Mouse (Mus musculus): Measurements from ENCODE around the gene Cadm1. TPM values are rescaled to one million over a fixed set of nuclear protein-coding genes. Genes with fewer than 3 reads are reported as not detected.

The Cadm1 gene
- polyA plus RNA-seq, 1 experiment: 70.3 TPM

DNA sequence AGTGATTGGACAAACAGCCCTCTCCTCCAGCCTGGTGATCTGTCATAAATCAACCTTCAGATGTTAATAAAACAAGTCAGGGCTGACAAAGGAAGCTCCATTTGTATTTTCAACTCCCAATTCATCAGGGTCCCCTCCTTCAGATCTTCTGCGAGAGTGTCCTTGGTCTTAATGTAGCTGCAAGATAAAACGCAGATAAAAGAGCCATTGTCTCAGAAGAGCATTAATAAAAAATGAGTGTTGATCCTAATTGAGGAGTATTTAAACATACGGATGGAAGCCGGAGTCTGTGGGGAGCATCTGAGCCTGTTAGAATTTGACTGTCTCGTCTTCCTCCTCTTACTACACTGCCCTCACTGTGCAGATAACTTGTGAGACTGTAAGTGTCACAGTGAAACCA lies 234.9 kb downstream of the Cadm1 start:
- no peaks in the 10 kb centered on the region for H3K9me3 ChIP-seq (replicated peaks; ENCODE audit: control insufficient read depth, insufficient read depth, low read length, poor library complexity, severe bottlenecking)
- H3K4me1 ChIP-seq (ENCODE audit: control insufficient read depth, insufficient read depth, low read length): no peaks in the 10 kb centered on the region
- H3K4me3 ChIP-seq (ENCODE audit: low read depth, low read length): no peak overlapping the region
- no peak overlapping the region for H3K9ac ChIP-seq (ENCODE audit: low read depth, poor library complexity, severe bottlenecking)
- TF ChIP-seq POLR2A (IDR thresholded peaks at IDR 0.05; ENCODE audit: insufficient read depth, low read length) (no peak), EP300 (IDR thresholded peaks at IDR 0.05; ENCODE audit: insufficient read depth, low read depth, low read length) (no peak), CTCF (IDR thresholded peaks at IDR 0.05; ENCODE audit: low read depth, low read length) (no peak)
- no peak overlapping the region for H3K27ac ChIP-seq (ENCODE audit: insufficient read depth, low read length)
- H3K36me3 ChIP-seq (ENCODE audit: control insufficient read depth, insufficient read depth, low read length, poor library complexity, severe bottlenecking): no peaks in the 10 kb centered on the region
- no peaks in the 10 kb centered on the region for H3K27me3 ChIP-seq (ENCODE audit: control insufficient read depth, insufficient read depth, low read length, poor library complexity, severe bottlenecking)

DNA sequence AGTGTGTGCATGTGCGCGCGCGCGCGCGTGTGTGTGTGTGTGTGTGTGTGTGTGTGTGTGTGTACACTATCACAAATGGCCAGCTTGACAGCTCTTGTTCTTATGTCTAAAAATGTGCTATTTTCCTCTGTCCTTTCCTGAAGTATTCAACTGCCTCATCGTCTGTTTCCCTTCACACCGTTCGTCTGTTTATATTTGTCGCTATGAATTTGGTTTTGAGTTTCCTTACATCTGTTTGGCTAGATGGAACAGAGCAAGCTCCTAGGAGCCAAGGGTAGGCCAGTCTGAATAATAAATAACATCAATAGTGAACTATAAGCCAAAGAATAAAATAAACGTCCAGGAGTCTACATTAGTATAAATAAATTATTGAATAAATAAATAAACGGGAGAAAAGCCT lies 235.3 kb downstream of the Cadm1 start:
- no peaks in the 10 kb centered on the region for H3K36me3 ChIP-seq (ENCODE audit: control insufficient read depth, insufficient read depth, low read length, poor library complexity, severe bottlenecking)
- TF ChIP-seq EP300 (IDR thresholded peaks at IDR 0.05; ENCODE audit: insufficient read depth, low read depth, low read length) (no peak), POLR2A (IDR thresholded peaks at IDR 0.05; ENCODE audit: insufficient read depth, low read length) (no peak), CTCF (IDR thresholded peaks at IDR 0.05; ENCODE audit: low read depth, low read length) (no peak)
- H3K4me1 ChIP-seq (ENCODE audit: control insufficient read depth, insufficient read depth, low read length): no peaks in the 10 kb centered on the region
- H3K27ac ChIP-seq (ENCODE audit: insufficient read depth, low read length): no peak overlapping the region
- H3K4me3 ChIP-seq (ENCODE audit: low read depth, low read length): no peak overlapping the region
- no peaks in the 10 kb centered on the region for H3K27me3 ChIP-seq (ENCODE audit: control insufficient read depth, insufficient read depth, low read length, poor library complexity, severe bottlenecking)
- H3K9me3 ChIP-seq (replicated peaks; ENCODE audit: control insufficient read depth, insufficient read depth, low read length, poor library complexity, severe bottlenecking): no peaks in the 10 kb centered on the region
- no peak overlapping the region for H3K9ac ChIP-seq (ENCODE audit: low read depth, poor library complexity, severe bottlenecking)

- TF ChIP-seq POLR2A (IDR thresholded peaks at IDR 0.05; ENCODE audit: insufficient read depth, low read length): no peak
- TF ChIP-seq CTCF (IDR thresholded peaks at IDR 0.05; ENCODE audit: low read depth, low read length): no peak
- no peak for TF ChIP-seq EP300 (IDR thresholded peaks at IDR 0.05; ENCODE audit: insufficient read depth, low read depth, low read length)
- Histone ChIP-seq H3K27ac (ENCODE audit: insufficient read depth, low read length) (no peak overlapping the region), H3K4me1 (ENCODE audit: control insufficient read depth, insufficient read depth, low read length) (no peaks in the 10 kb centered on the region), H3K27me3 (ENCODE audit: control insufficient read depth, insufficient read depth, low read length, poor library complexity, severe bottlenecking) (no peaks in the 10 kb centered on the region), H3K36me3 (ENCODE audit: control insufficient read depth, insufficient read depth, low read length, poor library complexity, severe bottlenecking) (no peaks in the 10 kb centered on the region), H3K9ac (ENCODE audit: low read depth, poor library complexity, severe bottlenecking) (no peak overlapping the region), H3K9me3 (replicated peaks; ENCODE audit: control insufficient read depth, insufficient read depth, low read length, poor library complexity, severe bottlenecking) (no peaks in the 10 kb centered on the region), H3K4me3 (ENCODE audit: low read depth, low read length) (no peak overlapping the region)
These were observed 236.4 kb downstream of the Cadm1 start for GRCm38 (mm10) chr9:47766342-47766741.

GRCm38 (mm10) chr9:47770836-47771235 lies 240.9 kb downstream of the Cadm1 start:
- no peaks in the 10 kb centered on the region for H3K27me3 ChIP-seq (ENCODE audit: control insufficient read depth, insufficient read depth, low read length, poor library complexity, severe bottlenecking)
- H3K4me1 ChIP-seq (ENCODE audit: control insufficient read depth, insufficient read depth, low read length): no peaks in the 10 kb centered on the region
- no peaks in the 10 kb centered on the region for H3K36me3 ChIP-seq (ENCODE audit: control insufficient read depth, insufficient read depth, low read length, poor library complexity, severe bottlenecking)
- no peaks in the 10 kb centered on the region for H3K9me3 ChIP-seq (replicated peaks; ENCODE audit: control insufficient read depth, insufficient read depth, low read length, poor library complexity, severe bottlenecking)
- TF ChIP-seq POLR2A (IDR thresholded peaks at IDR 0.05; ENCODE audit: insufficient read depth, low read length) (no peak), CTCF (IDR thresholded peaks at IDR 0.05; ENCODE audit: low read depth, low read length) (no peak), EP300 (IDR thresholded peaks at IDR 0.05; ENCODE audit: insufficient read depth, low read depth, low read length) (no peak)
- H3K27ac ChIP-seq (ENCODE audit: insufficient read depth, low read length): no peak overlapping the region
- H3K9ac ChIP-seq (ENCODE audit: low read depth, poor library complexity, severe bottlenecking): no peak overlapping the region
- no peak overlapping the region for H3K4me3 ChIP-seq (ENCODE audit: low read depth, low read length)

DNA sequence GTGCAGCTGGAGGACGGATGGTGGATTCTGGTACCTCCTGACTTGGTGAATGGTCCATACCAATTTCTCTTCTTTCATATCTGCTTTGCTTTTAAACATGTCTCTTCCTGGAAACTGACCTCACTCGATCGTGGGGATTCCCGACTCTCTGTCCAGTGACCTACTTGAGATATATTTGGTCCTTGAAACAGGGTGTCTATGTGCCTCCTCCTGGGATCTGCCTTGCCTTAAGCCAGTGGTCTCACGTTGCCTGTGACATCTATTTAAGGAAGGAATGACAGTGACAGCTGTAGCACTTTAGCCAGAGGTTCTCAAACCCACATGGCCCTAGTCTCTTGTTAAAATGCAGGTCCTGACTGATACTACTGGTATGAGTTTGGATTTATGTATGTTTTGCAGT lies 242.0 kb downstream of the Cadm1 start:
- H3K4me3 ChIP-seq (ENCODE audit: low read depth, low read length): no peak overlapping the region
- no peaks in the 10 kb centered on the region for H3K9me3 ChIP-seq (replicated peaks; ENCODE audit: control insufficient read depth, insufficient read depth, low read length, poor library complexity, severe bottlenecking)
- no peaks in the 10 kb centered on the region for H3K27me3 ChIP-seq (ENCODE audit: control insufficient read depth, insufficient read depth, low read length, poor library complexity, severe bottlenecking)
- TF ChIP-seq POLR2A (IDR thresholded peaks at IDR 0.05; ENCODE audit: insufficient read depth, low read length) (no peak), CTCF (IDR thresholded peaks at IDR 0.05; ENCODE audit: low read depth, low read length) (no peak), EP300 (IDR thresholded peaks at IDR 0.05; ENCODE audit: insufficient read depth, low read depth, low read length) (no peak)
- no peak overlapping the region for H3K27ac ChIP-seq (ENCODE audit: insufficient read depth, low read length)
- H3K9ac ChIP-seq (ENCODE audit: low read depth, poor library complexity, severe bottlenecking): no peak overlapping the region
- no peaks in the 10 kb centered on the region for H3K36me3 ChIP-seq (ENCODE audit: control insufficient read depth, insufficient read depth, low read length, poor library complexity, severe bottlenecking)
- no peaks in the 10 kb centered on the region for H3K4me1 ChIP-seq (ENCODE audit: control insufficient read depth, insufficient read depth, low read length)

DNA sequence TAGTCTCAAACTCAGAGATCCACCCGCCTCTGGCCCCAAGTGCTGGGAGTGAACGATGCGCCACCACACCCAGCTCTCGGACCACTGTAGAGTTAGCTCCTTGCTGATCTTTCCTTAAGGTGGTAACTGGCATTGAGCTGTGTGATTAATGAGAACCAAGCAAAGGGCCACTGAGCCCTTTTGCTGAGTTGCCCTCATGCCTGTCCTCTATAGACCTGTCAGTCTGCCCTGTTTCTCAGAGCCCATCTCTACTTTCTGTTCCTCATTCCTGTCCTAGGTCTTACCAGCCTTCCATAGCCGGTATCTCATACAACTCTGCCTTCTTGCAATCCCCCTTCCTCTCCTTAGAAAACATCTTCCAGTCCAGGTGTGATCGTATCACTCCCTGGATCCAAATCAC lies 242.8 kb downstream of the Cadm1 start:
- H3K4me3 ChIP-seq (ENCODE audit: low read depth, low read length): no peak overlapping the region
- no peak overlapping the region for H3K9ac ChIP-seq (ENCODE audit: low read depth, poor library complexity, severe bottlenecking)
- no peaks in the 10 kb centered on the region for H3K36me3 ChIP-seq (ENCODE audit: control insufficient read depth, insufficient read depth, low read length, poor library complexity, severe bottlenecking)
- no peak for TF ChIP-seq CTCF (IDR thresholded peaks at IDR 0.05; ENCODE audit: low read depth, low read length)
- TF ChIP-seq POLR2A (IDR thresholded peaks at IDR 0.05; ENCODE audit: insufficient read depth, low read length): no peak
- TF ChIP-seq EP300 (IDR thresholded peaks at IDR 0.05; ENCODE audit: insufficient read depth, low read depth, low read length): no peak
- H3K9me3 ChIP-seq (replicated peaks; ENCODE audit: control insufficient read depth, insufficient read depth, low read length, poor library complexity, severe bottlenecking): no peaks in the 10 kb centered on the region
- H3K27ac ChIP-seq (ENCODE audit: insufficient read depth, low read length): no peak overlapping the region
- no peaks in the 10 kb centered on the region for H3K27me3 ChIP-seq (ENCODE audit: control insufficient read depth, insufficient read depth, low read length, poor library complexity, severe bottlenecking)
- H3K4me1 ChIP-seq (ENCODE audit: control insufficient read depth, insufficient read depth, low read length): no peaks in the 10 kb centered on the region

All from ES-Bruce4 (cell line).